Mouse (Mus musculus): ENCODE data around the gene Ifna4. TPM values are rescaled to one million over a fixed set of nuclear protein-coding genes. Genes with fewer than 3 reads are reported as not detected.
"Not testable (repeated sequence)": the region's sequence is repeated elsewhere in the genome, so short reads cannot be mapped to it uniquely, and the experiment has no call there.

Ifna4 gene
- polyA plus RNA-seq, 1 experiment from 2014 or later, result not detected

DNA sequence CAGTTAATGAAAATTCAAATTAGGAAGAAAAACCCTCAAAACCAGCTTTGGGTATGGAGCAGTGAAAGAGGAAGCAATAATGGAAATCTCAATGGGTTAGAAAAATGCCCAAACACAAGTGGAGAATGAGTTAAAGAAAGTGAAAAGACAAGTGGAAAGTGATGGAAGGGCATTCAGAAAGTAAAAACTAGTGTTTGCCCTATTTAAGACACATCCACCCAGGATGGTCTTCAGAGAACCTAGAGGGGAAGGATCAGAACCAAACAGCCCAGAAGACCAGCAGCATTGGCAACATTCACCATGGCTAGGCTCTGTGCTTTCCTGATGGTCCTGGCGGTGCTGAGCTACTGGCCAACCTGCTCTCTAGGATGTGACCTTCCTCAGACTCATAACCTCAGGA, 6.4 kb upstream of the Ifna4 start, which contains the start of gene Ifna5:
Ifna5 (plus strand) TSS at position 301 of the 400 bp plus-strand sequence.
- H3K9me3 ChIP-seq; H3K9ac ChIP-seq; H3K36me3 ChIP-seq; ATAC-seq (ENCODE audit: borderline replicate concordance, extremely low read depth, low FRiP score, low TSS enrichment); H3K4me3 ChIP-seq; H3K27me3 ChIP-seq; H3K4me1 ChIP-seq; H3K27ac ChIP-seq; H3K4me2 ChIP-seq: not testable (repeated sequence)
- 87% methylated on average over 1 of the region's 1 CpGs for WGBS

DNA sequence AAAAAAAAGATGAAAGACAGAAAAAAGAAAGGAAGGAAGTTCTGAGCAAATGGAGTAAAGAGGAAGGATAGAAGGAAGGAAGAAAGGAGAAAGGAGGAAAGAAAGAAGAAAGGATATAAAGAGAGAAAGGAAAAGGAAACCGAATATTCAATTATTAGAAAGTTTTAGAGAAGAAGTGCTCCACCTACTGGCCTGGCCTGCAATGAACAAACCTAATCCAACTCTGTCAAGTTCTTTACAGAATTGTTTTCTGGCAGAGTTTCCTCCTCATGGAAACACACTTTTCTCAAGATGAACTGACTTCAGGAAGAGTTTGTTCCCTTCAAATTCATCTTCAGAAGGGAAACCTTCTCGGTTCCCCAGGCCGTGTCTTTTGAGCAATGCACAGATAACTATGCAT, 2.8 kb upstream of the Ifna4 start:
- H3K27ac ChIP-seq, result no peak overlapping the region
- WGBS, result 51% methylated on average over 3 of the region's 3 CpGs
- H3K9ac ChIP-seq, result no peak overlapping the region
- H3K9me3 ChIP-seq, result no peaks in the 10 kb centered on the region
- H3K4me1 ChIP-seq, result no peaks in the 10 kb centered on the region
- H3K4me3 ChIP-seq, result no peak overlapping the region
- ATAC-seq (ENCODE audit: borderline replicate concordance, extremely low read depth, low FRiP score, low TSS enrichment), result no peak
- H3K27me3 ChIP-seq, result no peaks in the 10 kb centered on the region; the same call in 1 of the 2 replicates
- no peak overlapping the region for H3K4me2 ChIP-seq
- no peaks in the 10 kb centered on the region for H3K36me3 ChIP-seq

DNA sequence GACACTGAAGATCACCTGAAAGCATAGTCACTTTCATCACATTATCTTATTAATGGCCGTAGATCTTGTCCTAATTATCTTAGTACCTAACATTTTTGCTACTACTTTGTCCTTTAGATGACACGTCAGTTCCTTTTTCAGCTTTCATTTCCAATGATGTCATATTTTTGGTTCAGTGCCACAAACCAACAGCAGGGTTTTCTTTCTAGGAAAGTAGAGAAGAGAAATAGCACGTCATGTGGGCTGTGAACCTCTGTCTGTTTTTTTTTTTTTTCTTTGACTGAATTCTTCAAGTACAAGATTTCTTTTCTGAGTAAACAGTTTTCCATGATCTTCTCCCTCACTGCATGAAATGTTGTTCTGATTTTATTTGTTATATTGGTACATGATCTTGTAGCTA, 1.6 kb upstream of the Ifna4 start:
- H3K9ac ChIP-seq, result no peak overlapping the region
- no peak overlapping the region for H3K4me3 ChIP-seq
- ATAC-seq (ENCODE audit: borderline replicate concordance, extremely low read depth, low FRiP score, low TSS enrichment), result no peak
- no peaks in the 10 kb centered on the region for H3K9me3 ChIP-seq
- no peaks in the 10 kb centered on the region; the same call in 1 of the 2 replicates for H3K27me3 ChIP-seq
- H3K4me1 ChIP-seq, result no peaks in the 10 kb centered on the region
- H3K27ac ChIP-seq, result no peak overlapping the region
- no peaks in the 10 kb centered on the region for H3K36me3 ChIP-seq
- WGBS, result 58% methylated on average over 3 of the region's 3 CpGs
- no peak overlapping the region for H3K4me2 ChIP-seq

DNA sequence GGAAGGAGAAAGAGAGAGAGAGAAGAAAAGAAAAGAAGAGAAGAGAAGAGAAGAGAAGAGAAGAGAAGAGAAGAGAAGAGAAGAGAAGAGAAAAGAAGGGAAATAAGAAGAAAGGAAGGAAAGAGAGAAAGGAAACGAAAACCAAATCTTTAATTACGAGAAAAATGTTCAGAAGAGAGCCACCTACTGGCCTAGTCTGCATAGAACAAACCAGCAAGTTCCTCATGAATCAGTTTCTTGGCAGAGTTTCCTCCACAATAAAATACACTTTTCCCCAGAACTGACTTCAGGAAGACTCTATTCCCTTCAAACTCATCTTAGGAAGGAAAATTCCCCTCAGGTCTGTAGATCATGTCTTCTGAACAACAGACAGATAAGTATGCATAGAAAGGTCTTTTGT, 3.7 kb downstream of the Ifna4 start:
- no peak overlapping the region for H3K9ac ChIP-seq
- ATAC-seq (ENCODE audit: borderline replicate concordance, extremely low read depth, low FRiP score, low TSS enrichment), result no peak
- H3K4me2 ChIP-seq, result no peak overlapping the region
- H3K9me3 ChIP-seq, result no peaks in the 10 kb centered on the region
- H3K4me3 ChIP-seq, result no peak overlapping the region
- H3K4me1 ChIP-seq, result no peaks in the 10 kb centered on the region
- WGBS, result 33% methylated on average over 2 of the region's 2 CpGs
- H3K27me3 ChIP-seq, result no peaks in the 10 kb centered on the region
- H3K36me3 ChIP-seq, result no peaks in the 10 kb centered on the region
- no peak overlapping the region for H3K27ac ChIP-seq

GRCm38 (mm10) chr4:88849698-88850097, 8.0 kb downstream of the Ifna4 start, which contains the start of gene Ifna1:
Ifna1 (plus strand) TSS chr4:88850087.
- no peaks in the 10 kb centered on the region for H3K36me3 ChIP-seq
- H3K27ac ChIP-seq, result no peak within 1 kb of the TSS
- H3K9me3 ChIP-seq, result no peaks in the 10 kb centered on the region
- H3K4me3 ChIP-seq, result no peak within 1 kb of the TSS
- H3K27me3 ChIP-seq, result no peaks in the 10 kb centered on the region
- H3K9ac ChIP-seq, result no peak within 1 kb of the TSS
- no peak for ATAC-seq (ENCODE audit: borderline replicate concordance, extremely low read depth, low FRiP score, low TSS enrichment)
- H3K4me1 ChIP-seq, result no peaks in the 10 kb centered on the region
- H3K4me2 ChIP-seq, result no peak within 1 kb of the TSS
- 76% methylated on average over 1 of the region's 1 CpGs for WGBS

- H3K4me1 ChIP-seq, result no peaks in the 10 kb centered on the region
- no peak overlapping the region for H3K9ac ChIP-seq
- H3K9me3 ChIP-seq, result no peaks in the 10 kb centered on the region
- no peaks in the 10 kb centered on the region for H3K36me3 ChIP-seq
- no peak overlapping the region for H3K4me3 ChIP-seq
- no peaks in the 10 kb centered on the region for H3K27me3 ChIP-seq
- no peak for ATAC-seq (ENCODE audit: borderline replicate concordance, extremely low read depth, low FRiP score, low TSS enrichment)
- WGBS, result 62% methylated on average over 4 of the region's 4 CpGs
- H3K4me2 ChIP-seq, result no peak overlapping the region
- no peak overlapping the region for H3K27ac ChIP-seq
These were observed 9.5 kb downstream of the Ifna4 start for GRCm38 (mm10) chr4:88851026-88851763.

DNA sequence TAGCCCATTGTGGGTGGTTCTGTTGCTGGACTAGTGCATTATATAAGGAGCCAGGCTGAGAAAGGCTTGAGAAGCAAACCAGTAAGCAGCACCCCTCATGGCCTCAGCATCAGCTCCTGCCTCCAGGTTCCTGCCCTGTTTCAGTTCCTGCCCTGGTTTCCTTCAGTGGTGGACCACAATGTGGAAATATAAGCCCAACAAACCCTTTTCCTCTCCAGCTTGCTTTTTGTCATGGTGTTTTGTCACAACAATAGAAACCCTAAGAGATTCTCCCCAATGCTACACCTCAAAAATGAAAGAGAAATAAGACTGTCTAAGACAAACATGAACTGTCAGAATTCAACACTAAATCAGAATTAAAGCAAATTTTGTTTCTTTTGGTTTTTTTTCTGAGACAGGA, 17.6 kb downstream of the Ifna4 start:
- Histone ChIP-seq H3K27ac (no peak overlapping the region), H3K4me2 (no peak overlapping the region), H3K36me3 (no peaks in the 10 kb centered on the region), H3K27me3 (peaks cover 12% of the 10 kb centered on the region; the same call in 1 of the 2 replicates), H3K4me1 (no peaks in the 10 kb centered on the region), H3K9me3 (no peaks in the 10 kb centered on the region), H3K4me3 (no peak overlapping the region), H3K9ac (no peak overlapping the region)
- ATAC-seq (ENCODE audit: borderline replicate concordance, extremely low read depth, low FRiP score, low TSS enrichment), result no peak

DNA sequence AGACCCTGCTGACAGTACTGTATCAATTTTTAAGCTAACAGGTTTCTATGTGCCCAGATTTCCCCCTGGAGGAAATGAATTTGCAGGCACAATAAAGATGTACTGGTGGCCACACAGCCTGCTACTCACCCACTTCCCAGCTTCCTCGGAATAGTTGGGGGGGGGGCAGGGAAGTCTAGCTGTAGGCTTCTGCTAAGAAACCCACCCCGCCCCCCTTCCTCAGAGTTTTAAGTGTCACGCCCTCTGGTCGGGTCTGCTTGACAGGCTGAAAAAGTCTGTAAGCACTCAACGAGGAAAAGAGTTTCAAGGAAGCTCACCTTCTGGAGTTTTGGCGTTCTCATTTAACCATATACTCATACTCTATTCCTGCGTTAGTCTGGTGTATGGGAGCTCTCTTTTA, 21.6 kb downstream of the Ifna4 start:
- Histone ChIP-seq H3K36me3 (no peaks in the 10 kb centered on the region), H3K9me3 (no peaks in the 10 kb centered on the region), H3K27me3 (peaks cover 24% of the 10 kb centered on the region), H3K9ac (no peak overlapping the region), H3K4me1 (peaks cover 6% of the 10 kb centered on the region; the same call in 1 of the 2 replicates), H3K4me2 (no peak overlapping the region), H3K27ac (no peak overlapping the region), H3K4me3 (no peak overlapping the region)
- WGBS, result 6% methylated on average over 7 of the region's 7 CpGs
- no peak for ATAC-seq (ENCODE audit: borderline replicate concordance, extremely low read depth, low FRiP score, low TSS enrichment)

DNA sequence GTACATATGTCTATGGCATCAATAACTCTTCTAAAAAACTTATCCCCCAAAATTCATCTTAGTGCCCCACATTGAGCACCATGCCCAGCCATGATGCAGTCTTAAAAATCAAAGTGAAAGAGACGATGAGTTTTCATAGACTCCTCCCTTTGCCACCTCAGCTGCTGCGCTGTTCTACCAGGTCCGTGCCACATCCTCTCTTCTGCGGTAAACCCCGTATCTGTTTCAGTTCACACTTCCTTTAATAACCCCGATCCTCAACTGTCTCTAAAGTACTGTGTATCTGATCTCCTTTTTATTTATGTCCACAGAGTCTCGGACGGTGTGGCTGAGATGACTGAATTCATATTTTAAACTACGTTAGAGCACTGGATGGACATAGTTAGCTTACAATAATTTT, 22.9 kb downstream of the Ifna4 start:
- H3K4me1 ChIP-seq, result peaks cover 8% of the 10 kb centered on the region; the same call in 1 of the 2 replicates
- H3K27ac ChIP-seq, result no peak overlapping the region
- no peak overlapping the region for H3K4me3 ChIP-seq
- no peak overlapping the region for H3K4me2 ChIP-seq
- H3K9ac ChIP-seq, result no peak overlapping the region
- no peaks in the 10 kb centered on the region for H3K36me3 ChIP-seq
- no peaks in the 10 kb centered on the region for H3K9me3 ChIP-seq
- peaks cover 29% of the 10 kb centered on the region for H3K27me3 ChIP-seq
- WGBS, result 43% methylated on average over 9 of the region's 9 CpGs
- ATAC-seq (ENCODE audit: borderline replicate concordance, extremely low read depth, low FRiP score, low TSS enrichment), result no peak

DNA sequence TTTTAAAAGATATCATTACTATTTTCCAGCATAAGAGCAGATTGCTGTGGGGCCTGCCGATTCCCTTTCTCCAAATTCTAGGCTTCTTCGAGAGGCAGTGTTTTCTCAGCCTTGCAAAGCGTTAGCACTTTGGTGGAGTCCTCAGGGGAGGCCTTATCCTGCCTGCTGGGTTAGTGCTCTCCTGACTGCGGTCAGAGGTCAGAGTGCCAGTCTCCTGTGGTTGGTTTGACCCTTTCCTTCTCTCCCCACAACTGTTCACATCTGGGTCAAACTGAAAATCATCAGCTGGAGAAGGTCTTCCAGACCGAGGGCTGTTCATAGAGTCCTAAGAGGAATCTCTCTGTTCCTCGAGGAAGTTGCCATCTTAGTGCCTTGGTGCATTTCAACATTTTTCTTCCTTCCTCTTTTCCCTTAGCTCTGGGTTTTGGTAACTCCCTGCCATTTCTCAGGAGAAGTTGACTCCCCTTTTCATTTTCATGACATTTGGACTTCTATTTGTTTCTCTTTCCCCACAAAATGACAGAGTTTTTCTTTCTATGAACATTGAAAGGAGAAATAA, 23.4 kb downstream of the Ifna4 start:
- H3K9me3 ChIP-seq, result no peaks in the 10 kb centered on the region
- no peak overlapping the region for H3K4me2 ChIP-seq
- ATAC-seq (ENCODE audit: borderline replicate concordance, extremely low read depth, low FRiP score, low TSS enrichment), result no peak
- no peak overlapping the region for H3K27ac ChIP-seq
- no peaks in the 10 kb centered on the region for H3K36me3 ChIP-seq
- no peak overlapping the region for H3K4me3 ChIP-seq
- no peak overlapping the region for H3K9ac ChIP-seq
- WGBS, result 36% methylated on average over 6 of the region's 6 CpGs
- peaks cover 8% of the 10 kb centered on the region; the same call in 1 of the 2 replicates for H3K4me1 ChIP-seq
- H3K27me3 ChIP-seq, result peaks cover 29% of the 10 kb centered on the region

DNA sequence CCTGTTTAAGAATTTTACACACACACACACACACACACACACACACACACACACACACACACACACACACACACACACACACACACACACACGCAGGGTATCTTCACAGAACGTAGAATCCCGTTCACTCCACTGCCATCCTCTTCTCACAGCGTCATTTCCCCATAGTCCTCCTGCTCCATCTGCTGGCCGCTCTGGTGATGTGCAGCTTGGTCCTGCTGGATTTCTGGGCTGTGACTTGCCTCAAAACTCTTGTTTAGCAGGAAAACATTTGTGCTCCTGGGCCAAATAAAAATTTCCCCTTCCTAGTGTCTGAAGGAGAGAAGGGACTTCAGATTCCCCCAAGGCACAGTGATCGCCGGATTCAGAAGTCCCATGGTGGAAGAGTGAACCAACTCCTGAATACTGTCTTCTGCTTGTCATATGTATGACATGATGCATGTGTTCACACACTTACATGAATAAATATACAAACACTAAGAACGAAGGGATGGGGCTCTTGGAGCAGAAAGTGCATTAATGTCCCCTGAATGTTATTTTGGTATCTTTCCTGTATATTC, 25.8 kb downstream of the Ifna4 start:
- ATAC-seq (ENCODE audit: borderline replicate concordance, extremely low read depth, low FRiP score, low TSS enrichment), result no peak
- Histone ChIP-seq H3K9ac (peak overlapping the region; percentile 36), H3K36me3 (no peaks in the 10 kb centered on the region)

More for the DNA sequence above, 25.8 kb downstream of the Ifna4 start:
- WGBS, result 0% methylated on average over 8 of the region's 8 CpGs
- Histone ChIP-seq H3K4me3 (peak overlapping the region; percentile 54), H3K4me1 (peaks cover 8% of the 10 kb centered on the region; the same call in 1 of the 2 replicates), H3K9me3 (no peaks in the 10 kb centered on the region), H3K4me2 (peak overlapping the region; percentile 93), H3K27me3 (peaks cover 26% of the 10 kb centered on the region), H3K27ac (0 out of 2 replicates have a peak overlapping the region, but pooled peaks have one; percentile 6)
